Mouse (Mus musculus): ENCODE results near the gene Fer. TPM values are rescaled to one million over a fixed set of nuclear protein-coding genes. Genes with fewer than 3 reads are reported as not detected.

The Fer gene
- polyA plus RNA-seq, 1 experiment: 67.9 TPM

- peaks cover 6% of the 10 kb centered on the region for H3K4me1 ChIP-seq (ENCODE audit: control insufficient read depth, insufficient read depth, low read length)
- no peak overlapping the region for H3K4me3 ChIP-seq (ENCODE audit: insufficient read depth, low read length)
- no peak overlapping the region for H3K27ac ChIP-seq (ENCODE audit: insufficient read depth, low read length)
- no peak for TF ChIP-seq CTCF (IDR thresholded peaks at IDR 0.05; ENCODE audit: borderline replicate concordance, insufficient read depth, low read length)
- TF ChIP-seq POLR2A (IDR thresholded peaks at IDR 0.05; ENCODE audit: low read depth, low read length): no peak
Observed at GRCm38 (mm10) chr17:63860988-63861387, 1.9 kb upstream of the Fer start.

DNA sequence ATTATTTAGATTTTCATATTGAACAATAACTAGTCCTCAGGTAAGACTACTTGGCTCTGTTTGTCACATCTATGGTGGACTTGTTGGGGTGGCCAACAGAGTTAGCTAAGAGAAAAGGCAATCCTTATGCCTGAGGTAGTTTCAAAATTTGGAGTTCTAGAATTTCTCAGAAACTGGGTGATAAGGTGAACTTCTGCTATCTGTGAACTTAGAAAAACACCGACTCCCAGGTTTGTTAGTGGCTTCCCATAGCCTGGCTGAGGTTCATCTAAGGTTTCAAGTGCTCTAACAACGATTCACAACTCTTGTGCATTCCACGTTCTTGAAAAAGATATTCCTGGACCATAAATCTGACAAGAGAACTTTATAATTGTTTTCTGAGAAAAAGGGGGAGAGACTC lies 463 bp upstream of the Fer start:
- Histone ChIP-seq H3K27ac (ENCODE audit: insufficient read depth, low read length) (peak overlapping the region; percentile 39; the same call in 1 of the 2 replicates), H3K4me1 (ENCODE audit: control insufficient read depth, insufficient read depth, low read length) (peaks cover 6% of the 10 kb centered on the region), H3K4me3 (ENCODE audit: insufficient read depth, low read length) (no peak overlapping the region)
- TF ChIP-seq POLR2A (IDR thresholded peaks at IDR 0.05; ENCODE audit: low read depth, low read length) (no peak; the same call in 1 of the 2 replicates), CTCF (IDR thresholded peaks at IDR 0.05; ENCODE audit: borderline replicate concordance, insufficient read depth, low read length) (no peak)

- TF ChIP-seq CTCF (IDR thresholded peaks at IDR 0.05; ENCODE audit: borderline replicate concordance, insufficient read depth, low read length) (no peak), POLR2A (IDR thresholded peaks at IDR 0.05; ENCODE audit: low read depth, low read length) (peak; percentile 89)
- H3K27ac ChIP-seq (ENCODE audit: insufficient read depth, low read length): peak within 1 kb of the TSS; percentile 75
- H3K4me3 ChIP-seq (ENCODE audit: insufficient read depth, low read length): peak within 1 kb of the TSS; percentile 68
- H3K4me1 ChIP-seq (ENCODE audit: control insufficient read depth, insufficient read depth, low read length): peaks cover 6% of the 10 kb centered on the region
Observed at GRCm38 (mm10) chr17:63863647-63864149, 836 bp downstream of the Fer start, which contains the start of gene A930002H24Rik. Gene A930002H24Rik, minus strand, starts transcription at chr17:63863791.

GRCm38 (mm10) chr17:63864171-63864571 lies 1.3 kb downstream of the Fer start:
- H3K27ac ChIP-seq (ENCODE audit: insufficient read depth, low read length): peak overlapping the region; percentile 75
- peak; percentile 34; the same call in 1 of the 2 replicates for TF ChIP-seq POLR2A (IDR thresholded peaks at IDR 0.05; ENCODE audit: low read depth, low read length)
- TF ChIP-seq CTCF (IDR thresholded peaks at IDR 0.05; ENCODE audit: borderline replicate concordance, insufficient read depth, low read length): no peak
- peak overlapping the region; percentile 68 for H3K4me3 ChIP-seq (ENCODE audit: insufficient read depth, low read length)
- peaks cover 6% of the 10 kb centered on the region for H3K4me1 ChIP-seq (ENCODE audit: control insufficient read depth, insufficient read depth, low read length)

- TF ChIP-seq POLR2A (IDR thresholded peaks at IDR 0.05; ENCODE audit: low read depth, low read length) (no peak), CTCF (IDR thresholded peaks at IDR 0.05; ENCODE audit: borderline replicate concordance, insufficient read depth, low read length) (no peak)
- Histone ChIP-seq H3K27ac (ENCODE audit: insufficient read depth, low read length) (no peak overlapping the region), H3K4me3 (ENCODE audit: insufficient read depth, low read length) (no peak overlapping the region), H3K4me1 (ENCODE audit: control insufficient read depth, insufficient read depth, low read length) (no peaks in the 10 kb centered on the region)
Observed at GRCm38 (mm10) chr17:63871773-63872172, 8.9 kb downstream of the Fer start.

DNA sequence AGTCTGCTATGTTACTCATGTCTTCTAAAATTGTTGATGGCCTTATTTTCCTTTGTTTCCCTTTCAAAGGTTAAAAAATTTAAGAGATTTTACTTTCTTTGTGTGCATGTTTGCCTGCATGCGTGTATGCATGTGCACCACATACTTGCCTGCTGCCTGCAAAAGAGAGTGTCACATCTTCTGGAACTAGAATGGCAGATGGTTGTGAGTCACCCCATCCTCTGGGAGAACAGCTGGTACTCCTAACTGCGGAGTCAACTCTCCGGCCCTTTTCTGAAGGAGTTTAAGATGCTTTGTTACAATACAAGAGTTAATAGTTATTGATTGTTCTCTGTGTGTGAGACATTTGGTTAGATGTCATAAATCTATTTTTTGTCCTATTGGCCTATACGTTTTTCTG lies 16.0 kb downstream of the Fer start:
- no peak overlapping the region for H3K4me3 ChIP-seq (ENCODE audit: insufficient read depth, low read length)
- H3K27ac ChIP-seq (ENCODE audit: insufficient read depth, low read length): no peak overlapping the region
- TF ChIP-seq CTCF (IDR thresholded peaks at IDR 0.05; ENCODE audit: borderline replicate concordance, insufficient read depth, low read length) (no peak), POLR2A (IDR thresholded peaks at IDR 0.05; ENCODE audit: low read depth, low read length) (no peak)
- H3K4me1 ChIP-seq (ENCODE audit: control insufficient read depth, insufficient read depth, low read length): no peaks in the 10 kb centered on the region

GRCm38 (mm10) chr17:63880009-63880408 lies 17.1 kb downstream of the Fer start:
- Histone ChIP-seq H3K4me1 (ENCODE audit: control insufficient read depth, insufficient read depth, low read length) (no peaks in the 10 kb centered on the region), H3K4me3 (ENCODE audit: insufficient read depth, low read length) (no peak overlapping the region), H3K27ac (ENCODE audit: insufficient read depth, low read length) (no peak overlapping the region)
- no peak for TF ChIP-seq POLR2A (IDR thresholded peaks at IDR 0.05; ENCODE audit: low read depth, low read length)
- no peak for TF ChIP-seq CTCF (IDR thresholded peaks at IDR 0.05; ENCODE audit: borderline replicate concordance, insufficient read depth, low read length)

DNA sequence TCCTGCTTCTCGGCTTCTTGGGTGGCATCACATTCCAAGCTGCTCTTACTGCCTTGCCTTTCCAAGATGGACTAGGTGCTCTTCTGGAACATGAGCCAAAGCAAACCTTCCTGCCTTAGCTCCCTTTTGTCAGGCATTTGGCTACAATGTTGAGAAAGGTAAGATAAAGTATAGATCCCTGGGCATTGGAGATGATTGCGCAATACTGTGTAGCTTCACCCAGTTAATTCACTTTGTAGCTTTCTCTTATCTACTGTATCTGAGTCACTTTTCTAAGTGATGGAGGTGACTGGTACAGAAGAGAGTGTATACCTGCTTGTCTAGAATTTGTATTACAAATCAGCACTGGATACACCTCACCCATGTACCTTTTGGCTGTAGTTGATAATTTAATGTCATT lies 24.1 kb downstream of the Fer start:
- H3K27ac ChIP-seq (ENCODE audit: insufficient read depth, low read length): no peak overlapping the region
- TF ChIP-seq CTCF (IDR thresholded peaks at IDR 0.05; ENCODE audit: borderline replicate concordance, insufficient read depth, low read length): no peak
- TF ChIP-seq POLR2A (IDR thresholded peaks at IDR 0.05; ENCODE audit: low read depth, low read length): no peak
- H3K4me3 ChIP-seq (ENCODE audit: insufficient read depth, low read length): no peak overlapping the region
- H3K4me1 ChIP-seq (ENCODE audit: control insufficient read depth, insufficient read depth, low read length): peaks cover 10% of the 10 kb centered on the region

DNA sequence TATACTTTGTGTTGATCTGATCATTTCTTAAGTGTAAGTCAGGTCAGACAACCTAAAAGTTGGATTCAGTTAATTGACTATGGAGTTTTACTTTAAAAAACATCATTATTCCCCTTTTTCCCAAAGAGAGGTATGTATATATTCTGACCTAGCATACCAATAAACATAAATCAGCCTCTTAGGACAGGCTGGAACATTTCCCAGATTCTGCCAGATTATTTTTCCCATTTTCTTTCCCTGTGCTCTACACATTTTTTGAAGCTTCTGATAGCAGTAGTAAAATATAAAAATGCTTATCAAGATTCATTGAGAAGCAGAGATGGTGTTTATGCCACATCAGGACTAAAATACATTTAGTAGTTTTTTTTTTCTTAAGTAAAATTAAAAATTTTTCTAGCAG lies 27.7 kb downstream of the Fer start:
- Histone ChIP-seq H3K27ac (ENCODE audit: insufficient read depth, low read length) (no peak overlapping the region), H3K4me1 (ENCODE audit: control insufficient read depth, insufficient read depth, low read length) (peaks cover 10% of the 10 kb centered on the region), H3K4me3 (ENCODE audit: insufficient read depth, low read length) (no peak overlapping the region)
- TF ChIP-seq POLR2A (IDR thresholded peaks at IDR 0.05; ENCODE audit: low read depth, low read length) (no peak), CTCF (IDR thresholded peaks at IDR 0.05; ENCODE audit: borderline replicate concordance, insufficient read depth, low read length) (no peak)

- no peak for TF ChIP-seq POLR2A (IDR thresholded peaks at IDR 0.05; ENCODE audit: low read depth, low read length)
- no peak for TF ChIP-seq CTCF (IDR thresholded peaks at IDR 0.05; ENCODE audit: borderline replicate concordance, insufficient read depth, low read length)
- Histone ChIP-seq H3K4me1 (ENCODE audit: control insufficient read depth, insufficient read depth, low read length) (no peaks in the 10 kb centered on the region), H3K4me3 (ENCODE audit: insufficient read depth, low read length) (no peak overlapping the region), H3K27ac (ENCODE audit: insufficient read depth, low read length) (no peak overlapping the region)
Observed at GRCm38 (mm10) chr17:63895829-63896228, 33.0 kb downstream of the Fer start.
